Mouse (Mus musculus) heart, adult 11 months (tissue): ENCODE measurements around the gene Srcin1.
A peak's percentile ranks its signal among the peaks of the same experiment; 100 is the strongest.

Experiments used
- DNase-seq: peaks from one replicate; pipeline ENCODE4 v3.0.0; 2022

The Srcin1 gene

DNA sequence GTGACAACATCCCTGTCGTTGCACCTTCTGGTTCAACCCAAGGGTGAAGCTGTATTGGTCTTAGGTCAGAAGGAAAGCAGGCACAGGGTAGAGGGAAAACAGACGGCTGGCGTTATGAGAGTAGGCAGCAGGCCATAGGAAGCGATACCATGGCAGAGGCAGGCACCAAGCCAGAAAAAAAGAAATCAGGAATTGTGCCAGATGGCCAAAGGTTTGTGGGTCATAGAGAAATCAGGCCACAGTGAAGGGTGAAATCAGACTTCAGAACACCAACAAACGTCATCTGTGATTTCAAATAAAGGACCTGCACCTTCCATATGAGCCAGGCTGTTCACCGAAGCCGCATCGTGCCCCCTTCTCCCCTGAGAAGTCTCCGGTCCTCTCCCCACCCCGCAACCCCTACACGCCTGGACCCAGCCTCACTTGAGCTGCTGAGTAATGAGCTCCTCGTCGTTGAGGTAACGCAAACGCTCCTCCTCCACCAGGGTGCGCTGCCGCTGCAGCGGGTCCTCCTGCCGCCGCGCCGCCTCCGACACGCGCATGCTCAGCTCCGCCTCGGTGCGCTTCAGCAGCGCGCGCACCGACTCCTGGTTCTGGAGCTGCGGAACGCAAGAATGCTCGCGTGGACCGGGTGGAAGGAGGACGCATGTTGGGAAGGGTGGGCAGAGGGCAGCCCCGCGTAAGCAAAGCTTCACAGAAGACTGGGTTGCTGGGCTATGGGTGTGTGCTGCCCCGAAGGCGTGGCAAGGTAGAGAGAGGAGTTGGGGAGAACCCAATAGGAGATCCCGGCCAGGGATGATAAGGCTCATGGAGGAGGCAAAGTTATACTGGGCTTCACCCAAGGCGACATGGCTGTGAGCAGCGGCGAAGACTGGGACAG is 44.4 kb downstream of the Srcin1 start:
- DNase-seq, result peak; percentile 98

DNA sequence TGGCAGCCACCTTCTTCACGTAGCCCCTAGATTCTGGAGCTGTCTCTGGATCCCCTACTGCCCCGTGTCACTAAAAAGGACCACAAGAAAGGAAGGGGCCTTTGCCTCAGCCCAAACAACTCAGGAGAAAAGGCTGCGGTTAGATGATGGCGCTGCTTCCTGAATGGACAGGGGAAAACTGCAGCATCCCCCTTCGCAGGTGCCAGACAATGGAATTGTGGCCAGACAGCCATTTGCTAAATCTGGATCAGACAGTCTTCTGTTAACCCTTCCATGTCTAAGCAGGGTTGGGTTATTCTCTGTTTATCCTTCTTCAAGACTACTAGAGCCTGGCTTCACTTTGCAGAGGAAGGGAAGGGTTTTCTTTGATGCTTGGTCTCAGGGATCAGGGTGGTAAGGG is 45.0 kb downstream of the Srcin1 start:
- no peak for DNase-seq

DNA sequence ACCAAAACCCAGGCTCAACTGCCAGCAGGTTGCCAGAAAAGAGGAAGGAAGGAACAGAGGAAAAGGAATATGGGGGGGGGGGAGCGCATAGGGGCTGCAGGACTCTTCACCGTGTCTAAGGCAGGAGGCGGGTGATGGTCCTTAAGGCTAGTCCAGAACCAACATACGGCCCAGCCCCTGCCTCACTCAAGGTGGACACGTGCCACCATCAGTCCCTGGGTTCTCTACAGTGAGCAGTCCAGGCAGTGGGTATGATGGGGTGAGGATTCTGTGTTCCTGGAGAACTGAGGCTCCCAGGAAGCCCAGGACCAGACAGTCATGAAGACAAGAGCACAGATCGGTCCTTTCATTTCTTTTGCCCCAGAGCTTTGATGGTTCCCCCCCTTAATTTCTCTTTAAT is 45.9 kb downstream of the Srcin1 start:
- no peak for DNase-seq

DNA sequence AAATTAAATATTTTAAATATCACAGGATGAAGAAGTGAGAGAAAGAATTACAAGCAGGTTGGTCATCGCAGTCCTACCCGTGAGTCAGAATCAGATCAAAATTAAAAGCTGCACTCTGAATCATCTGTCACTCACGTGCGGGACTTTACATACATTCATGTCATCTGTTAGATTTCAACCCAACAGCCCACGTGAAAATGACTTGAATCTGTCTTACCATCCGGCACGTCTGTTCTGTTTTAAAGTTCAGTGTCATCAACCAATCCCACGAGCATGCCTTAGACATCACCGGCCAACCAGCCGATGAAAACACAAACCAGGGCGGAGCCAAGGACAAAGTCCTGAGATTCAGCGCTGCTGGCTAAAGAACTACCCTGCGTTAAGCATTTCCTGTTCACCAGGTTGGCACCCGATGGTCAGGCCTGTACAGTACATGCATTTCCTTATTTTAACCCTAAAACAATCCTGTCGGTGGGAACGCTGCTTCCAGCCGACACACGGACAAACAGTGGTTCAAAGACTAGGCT is 47.6 kb downstream of the Srcin1 start:
- no peak for DNase-seq

DNA sequence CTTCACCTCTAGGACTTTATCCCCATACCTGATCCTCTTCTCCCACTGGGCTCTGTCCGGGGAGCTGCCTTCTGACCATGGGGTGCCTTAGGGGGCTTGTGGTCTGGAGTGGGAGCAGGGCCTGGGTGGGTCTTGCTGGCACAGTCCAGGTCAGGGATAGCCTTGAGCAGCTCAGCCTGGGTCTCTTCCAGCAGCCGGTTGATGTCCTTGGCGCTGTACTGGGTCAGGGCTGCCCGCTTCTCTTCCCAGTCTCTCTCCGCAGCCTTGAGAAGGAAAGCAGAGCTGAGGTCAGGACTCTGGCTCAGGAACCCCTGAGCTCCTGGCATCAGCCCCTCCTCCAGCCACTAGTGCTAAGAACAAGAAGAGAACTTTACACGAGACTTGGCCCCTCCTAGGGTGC is 50.7 kb downstream of the Srcin1 start:
- DNase-seq, result no peak

DNA sequence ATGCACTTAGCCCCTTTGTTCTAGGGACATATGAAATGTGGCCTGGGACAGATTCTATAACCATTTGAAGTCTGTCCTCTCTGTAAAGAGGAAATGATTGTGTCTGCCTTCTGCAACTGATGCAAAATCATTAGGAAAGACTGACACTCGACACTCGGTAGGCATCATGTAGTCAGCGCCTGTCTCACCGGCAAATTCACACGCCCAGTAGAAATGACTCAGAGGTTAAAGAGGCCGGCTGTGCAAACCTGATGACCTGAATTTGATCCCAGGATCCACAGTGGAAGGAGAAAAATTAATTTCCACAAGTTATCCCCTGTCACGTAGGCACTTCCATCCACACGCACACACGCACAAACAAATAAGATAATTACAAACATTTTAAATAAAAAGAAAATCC is 51.7 kb downstream of the Srcin1 start:
- no peak for DNase-seq

DNA sequence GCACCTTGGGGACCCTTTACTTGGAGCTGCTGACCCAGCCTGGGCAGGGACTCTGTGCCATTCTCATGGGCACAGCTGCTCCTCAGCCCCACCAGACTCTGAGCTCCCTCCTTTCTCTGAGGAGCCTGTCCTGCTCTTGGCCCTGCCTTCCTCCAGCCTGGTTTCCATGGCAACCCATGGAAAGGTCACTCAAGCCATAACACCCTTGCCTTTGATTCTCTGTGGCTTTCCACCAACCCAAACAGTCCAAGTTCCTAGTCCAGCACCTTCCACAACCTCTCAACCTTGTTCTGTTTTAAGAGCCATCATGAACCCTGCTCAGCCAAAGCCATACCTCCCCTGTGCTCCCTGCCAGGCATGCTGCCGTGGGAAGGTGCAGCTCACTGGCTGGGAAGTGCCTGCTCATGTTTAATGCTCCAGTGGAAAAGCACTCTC is 52.1 kb downstream of the Srcin1 start:
- DNase-seq, result peak; percentile 92

DNA sequence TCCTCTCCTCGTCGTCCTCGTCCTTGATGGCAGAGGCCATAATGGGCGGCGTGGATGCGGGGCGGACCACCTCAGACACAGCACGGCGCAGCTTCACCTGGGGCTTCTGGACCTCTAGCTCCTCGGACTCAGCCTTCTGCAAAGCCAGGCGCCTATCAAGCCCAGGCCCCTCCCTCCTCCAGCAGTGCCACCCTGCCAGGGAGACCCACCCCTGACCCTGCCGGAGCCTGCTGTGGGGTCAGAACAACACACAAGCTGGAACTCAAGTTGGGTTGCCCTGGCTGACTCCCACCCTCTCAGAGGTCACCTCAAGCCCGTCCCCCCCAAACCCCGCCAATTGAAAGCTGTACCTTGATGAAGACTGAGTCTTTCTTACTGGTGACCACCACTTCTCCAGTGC is 52.9 kb downstream of the Srcin1 start:
- no peak for DNase-seq

DNA sequence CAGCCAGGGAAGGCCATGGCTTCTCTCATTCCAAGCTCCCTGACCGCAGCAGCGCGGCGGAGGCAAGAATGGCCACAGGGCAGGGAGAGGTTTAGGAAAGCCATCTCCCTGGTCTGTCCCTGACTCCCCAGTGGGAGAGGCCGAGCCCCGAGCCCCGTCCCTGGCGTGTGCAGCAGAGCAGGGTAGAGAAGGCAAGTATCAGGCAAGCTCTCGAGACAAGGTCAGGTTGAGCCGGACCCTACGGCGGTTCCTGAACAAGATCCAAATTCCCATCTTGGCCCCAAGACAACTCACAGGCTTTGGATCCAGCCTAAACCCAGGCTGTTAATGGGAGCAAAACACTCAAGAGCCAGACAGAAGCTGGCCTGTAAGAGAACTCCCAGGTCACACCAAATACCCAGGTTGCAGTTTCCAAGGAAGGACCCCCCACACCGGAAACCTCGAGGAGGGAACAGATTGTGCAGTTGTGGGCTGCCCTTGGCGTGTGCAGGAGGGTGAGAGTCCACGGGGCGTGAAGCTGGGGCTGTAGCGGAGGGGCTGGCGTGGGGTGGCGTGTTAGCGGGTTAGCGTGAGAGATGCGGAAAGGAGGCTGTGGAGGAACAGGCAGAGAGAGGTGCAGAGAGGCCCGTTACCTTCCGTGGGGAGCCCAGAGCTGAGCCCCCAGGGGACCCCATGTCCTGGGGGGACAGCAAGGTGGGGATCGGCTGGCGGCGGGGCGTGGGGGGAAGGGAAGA is 54.1 kb downstream of the Srcin1 start:
- DNase-seq, result no peak

DNA sequence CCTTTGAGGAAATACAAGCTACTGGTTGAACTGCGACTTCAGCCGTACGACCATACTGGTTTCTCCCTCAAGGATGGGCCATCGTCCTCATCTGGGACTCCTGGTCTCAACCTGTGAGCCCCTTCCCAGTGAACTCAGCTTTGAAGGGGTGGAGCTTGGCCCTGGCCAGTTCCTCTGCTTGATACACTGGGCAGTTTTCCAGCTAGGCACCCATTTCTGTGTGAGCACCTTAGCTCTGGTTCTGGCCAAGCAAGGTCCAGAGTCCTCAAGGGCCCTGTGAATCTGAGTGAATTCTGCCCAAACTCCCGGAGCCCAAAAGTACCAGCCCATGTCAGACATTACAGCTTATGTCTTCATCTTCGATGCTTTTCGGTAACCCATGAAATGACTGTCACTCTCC is 55.4 kb downstream of the Srcin1 start:
- no peak for DNase-seq

DNA sequence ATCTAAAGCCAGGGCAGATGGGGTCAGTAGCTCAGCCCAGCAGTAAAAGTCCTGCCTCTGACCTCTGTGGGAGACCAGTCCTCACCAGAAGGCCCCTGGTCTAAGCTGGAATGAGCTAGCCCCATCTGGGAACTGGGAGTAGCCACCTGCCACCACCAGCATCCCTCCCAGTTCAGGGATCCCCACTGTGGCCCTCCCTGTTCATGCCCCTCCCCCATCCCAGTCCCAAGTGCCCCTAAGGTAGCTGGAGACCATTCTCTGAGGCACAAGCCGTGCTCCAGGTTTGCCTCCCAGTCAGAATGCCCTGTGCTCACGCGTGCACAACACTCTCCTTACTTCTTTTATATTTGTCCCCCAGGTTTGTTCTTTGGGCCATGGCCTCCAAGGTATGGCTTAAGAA is 62.9 kb downstream of the Srcin1 start:
- DNase-seq, result peak; percentile 90

DNA sequence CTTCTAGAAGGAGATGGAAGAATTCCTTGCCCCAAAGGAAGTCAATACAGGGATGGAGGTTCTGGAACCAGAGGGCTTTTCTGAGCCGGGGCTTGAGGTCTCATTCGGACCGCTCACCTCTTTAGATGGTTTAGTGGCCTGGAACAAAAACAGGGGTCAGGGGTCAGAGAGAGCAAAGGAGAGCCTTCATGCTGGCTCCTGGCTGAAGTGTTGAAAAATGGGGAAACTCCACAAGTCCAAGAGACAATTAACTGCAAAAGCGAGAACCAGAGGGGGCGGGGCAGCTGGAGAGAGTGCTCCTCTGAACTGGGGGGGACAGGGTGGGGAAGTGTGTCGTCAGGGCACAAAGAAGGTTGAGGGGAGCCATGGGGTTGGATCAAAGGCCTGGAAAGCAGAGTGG is 63.5 kb downstream of the Srcin1 start:
- no peak for DNase-seq

DNA sequence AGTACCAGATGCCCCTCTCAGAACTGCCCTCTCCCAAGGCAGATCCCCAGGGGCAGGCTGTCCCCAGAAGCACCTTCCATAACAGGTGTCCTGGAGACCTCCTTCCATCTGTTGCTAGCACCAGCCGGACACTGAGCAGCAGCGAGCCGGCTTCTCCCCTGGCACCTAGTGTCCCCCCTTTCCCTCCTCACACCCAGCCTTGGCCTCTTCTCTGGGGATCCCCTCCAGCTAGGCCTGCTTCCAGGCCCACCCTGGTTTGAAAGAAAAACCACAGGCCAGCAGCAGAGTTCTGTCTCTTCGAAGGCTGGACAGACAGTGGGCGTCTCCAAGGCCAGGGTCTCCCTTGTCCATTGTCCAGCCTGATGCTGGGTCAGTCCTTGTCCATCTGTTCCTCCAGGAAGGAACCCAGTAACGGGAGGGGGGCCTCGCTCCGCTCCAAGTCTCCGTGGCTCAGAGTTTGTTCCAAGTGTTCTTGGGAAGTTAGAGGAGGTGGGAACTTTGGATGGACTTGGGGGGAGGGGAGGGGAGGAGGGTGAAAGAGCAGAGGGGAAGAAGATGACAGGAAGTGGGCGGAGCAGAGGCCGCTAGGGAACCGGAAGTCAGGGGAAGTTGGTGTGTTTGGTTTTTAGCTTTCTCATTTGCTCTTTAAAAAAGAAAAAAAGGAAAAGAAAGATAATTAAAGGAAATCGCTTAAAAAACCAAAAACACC is 64.2 kb downstream of the Srcin1 start:
- DNase-seq, result peak; percentile 98

DNA sequence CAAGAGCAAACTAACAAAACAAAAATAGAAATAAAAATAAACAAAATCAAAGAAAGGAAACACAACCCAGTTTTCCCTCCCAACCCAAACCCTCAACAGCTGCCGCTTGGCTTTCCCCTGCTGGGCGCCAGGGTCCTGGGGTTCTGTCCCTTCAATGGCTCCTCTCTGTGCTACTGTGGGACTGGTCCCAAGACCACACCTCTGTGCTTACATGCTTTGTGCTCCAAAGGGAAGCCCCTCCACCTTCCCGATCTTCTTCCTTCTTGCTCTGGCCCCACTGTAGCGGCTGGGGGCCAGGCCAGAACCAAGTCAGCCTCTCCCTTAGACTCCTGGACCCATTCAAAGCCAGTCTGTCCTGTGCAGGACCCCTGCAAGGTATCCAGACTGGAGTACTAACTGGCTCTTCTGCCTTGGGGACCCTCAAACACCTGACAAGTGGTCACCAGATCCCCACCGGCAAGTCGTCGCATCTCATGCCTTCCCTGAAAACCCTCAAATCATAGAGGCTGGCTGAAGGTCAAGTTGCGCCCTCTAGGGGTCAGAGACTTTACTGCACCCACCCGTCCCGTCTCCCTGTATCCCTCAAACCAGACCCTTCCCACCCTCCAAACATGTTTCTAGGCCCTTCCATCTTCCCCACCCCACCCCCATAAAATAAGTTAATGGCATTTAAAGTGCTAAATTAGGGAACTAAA is 64.9 kb downstream of the Srcin1 start:
- peak; percentile 95 for DNase-seq

DNA sequence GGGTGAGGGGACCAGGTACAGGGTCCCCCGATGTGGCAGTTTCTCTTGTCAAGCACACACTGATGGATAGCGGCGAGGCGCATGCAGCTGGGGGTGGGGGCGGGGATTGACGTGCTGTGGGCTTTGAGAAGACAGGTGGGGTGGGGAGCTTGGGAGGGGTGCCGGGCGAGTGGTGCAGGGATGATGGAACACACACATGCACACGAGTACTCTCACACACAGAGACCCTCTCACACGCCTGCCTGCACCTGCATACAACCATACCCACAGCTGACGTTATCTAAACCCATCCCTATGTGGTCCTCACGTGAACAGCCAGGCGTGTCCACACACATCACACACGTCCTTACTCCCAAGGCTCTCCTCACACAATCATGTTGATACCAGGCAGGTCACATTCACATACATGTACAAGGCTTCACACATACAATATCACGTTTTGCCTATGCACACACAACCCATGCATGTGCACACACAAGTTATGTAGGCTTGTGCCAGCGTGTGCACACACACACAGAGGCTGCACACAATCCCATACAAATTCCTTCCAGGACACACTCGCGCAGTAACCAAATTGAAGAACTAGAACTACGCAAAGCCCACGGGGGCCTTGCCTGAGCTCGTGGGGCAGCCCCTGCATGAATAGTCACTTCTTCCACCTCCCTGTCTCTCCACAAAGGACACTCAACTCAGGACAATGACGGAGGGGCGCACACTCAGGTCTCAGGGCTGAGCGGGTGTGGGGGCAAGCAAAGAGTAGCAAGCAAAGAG is 66.1 kb downstream of the Srcin1 start:
- DNase-seq, result no peak

DNA sequence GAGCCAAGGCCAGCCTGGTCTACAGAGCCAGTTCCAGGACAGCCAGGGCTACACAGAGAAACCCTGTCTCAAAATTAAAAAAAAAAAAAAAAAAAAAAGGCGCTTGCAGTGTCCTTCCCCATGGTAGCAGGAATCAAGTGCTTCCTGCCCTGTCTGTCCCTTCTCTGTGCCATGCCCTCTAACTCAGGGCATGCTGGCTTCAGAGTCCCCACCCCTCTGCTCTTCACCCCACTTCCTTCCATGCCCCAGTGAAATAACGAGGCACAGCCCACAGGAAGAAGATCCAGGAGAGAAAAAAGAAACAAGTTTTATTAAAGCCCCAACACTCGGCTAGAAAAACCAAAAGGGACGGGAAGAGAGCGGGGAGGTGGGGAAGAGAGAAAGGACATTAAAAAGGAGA is 66.9 kb downstream of the Srcin1 start:
- no peak for DNase-seq

DNA sequence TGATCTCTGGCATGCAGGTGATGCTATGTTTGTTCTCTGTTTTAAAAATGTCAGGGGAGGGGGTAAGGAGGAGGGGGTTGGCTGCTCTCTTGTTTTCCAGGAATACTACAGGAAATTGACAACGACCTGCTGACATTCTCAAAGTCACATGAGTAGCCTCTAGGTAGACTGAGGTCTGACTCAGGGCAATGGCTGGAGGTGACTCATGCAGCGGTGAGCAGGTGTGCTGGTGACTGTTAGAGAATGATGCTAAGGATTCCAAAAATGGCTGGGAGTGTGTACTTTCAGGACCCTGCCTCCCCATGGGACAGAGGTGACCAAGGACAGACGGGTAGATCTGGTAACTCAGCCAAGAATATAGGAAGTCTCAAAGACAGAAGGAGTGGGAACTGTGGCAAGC is 67.8 kb downstream of the Srcin1 start:
- DNase-seq, result no peak

DNA sequence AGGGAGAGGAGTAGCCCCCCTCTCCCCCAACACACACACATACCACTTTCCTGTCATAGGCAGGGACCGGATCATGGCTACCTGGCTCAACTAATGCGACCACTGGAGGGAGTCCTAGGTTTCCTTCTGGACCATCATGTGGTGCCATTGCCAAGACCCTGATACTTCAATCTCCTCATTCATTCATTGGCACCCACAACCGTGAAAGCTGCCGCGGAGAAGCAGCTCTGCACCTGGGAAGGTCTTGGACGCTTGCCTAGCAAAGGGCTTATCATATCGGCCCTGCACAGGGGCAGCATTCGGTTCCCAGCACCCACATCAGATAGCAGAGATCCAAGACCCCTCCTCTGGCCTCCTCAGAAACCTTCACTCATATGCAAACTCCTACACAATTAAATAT is 69.7 kb downstream of the Srcin1 start:
- no peak for DNase-seq

DNA sequence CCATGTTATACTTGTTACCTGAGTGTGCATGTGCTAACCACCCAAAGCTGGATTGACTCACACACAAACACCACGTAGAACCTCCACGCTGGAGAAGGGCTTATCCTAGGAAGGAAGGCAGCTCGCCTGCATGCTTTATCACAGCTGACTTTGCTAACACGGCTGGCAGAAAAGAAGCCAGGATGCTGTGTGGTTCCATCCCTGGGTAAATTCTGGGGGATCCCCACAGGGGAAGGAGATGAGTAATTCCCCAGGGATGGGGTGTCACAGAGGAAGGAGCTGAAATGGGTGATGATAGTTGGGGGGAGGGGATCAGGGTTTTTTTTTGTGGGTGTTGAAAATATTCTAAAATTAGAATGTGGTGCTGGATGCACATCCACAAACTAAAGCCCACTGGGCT is 70.2 kb downstream of the Srcin1 start:
- DNase-seq, result no peak

DNA sequence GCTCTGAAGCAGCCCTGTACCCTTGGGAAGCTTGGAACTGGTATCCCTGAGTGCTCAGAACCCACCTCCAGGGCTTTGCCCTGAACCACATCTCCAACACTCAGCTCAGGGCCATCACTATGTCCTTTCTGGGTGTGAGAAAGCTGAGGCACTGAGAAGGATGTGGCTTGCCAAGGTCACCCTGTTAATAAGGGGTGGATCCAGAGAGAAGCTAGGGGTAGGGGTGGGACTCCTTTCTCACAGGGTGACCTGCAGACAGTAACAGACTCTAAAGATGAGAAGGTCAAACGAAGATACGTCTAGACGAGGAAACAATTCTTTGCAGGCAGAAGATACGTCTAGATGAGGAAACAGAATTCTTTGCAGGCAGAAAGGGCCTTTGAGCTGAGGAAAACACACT is 73.1 kb downstream of the Srcin1 start:
- DNase-seq, result no peak

DNA sequence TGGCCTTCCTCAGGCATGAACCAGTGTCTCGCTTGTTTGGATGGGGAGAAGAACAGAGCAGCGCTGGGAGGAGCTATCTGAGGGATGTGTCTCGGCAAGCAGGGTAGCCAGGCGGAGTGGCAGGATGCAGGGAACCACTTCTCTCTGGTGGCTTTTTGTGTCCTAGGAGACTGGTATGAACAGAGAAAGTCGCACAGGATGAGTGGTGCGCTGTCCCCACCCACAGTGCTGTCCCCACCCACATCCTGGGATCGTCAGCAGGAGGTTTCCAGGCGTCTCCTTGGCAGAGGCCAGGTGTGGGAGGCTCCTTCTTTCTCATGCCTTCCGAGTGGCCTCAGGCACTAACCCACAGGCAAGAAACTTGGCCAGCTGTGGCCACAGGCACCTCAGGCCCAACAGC is 73.6 kb downstream of the Srcin1 start:
- no peak for DNase-seq
